Mouse (Mus musculus) bone marrow, adult 2 months (tissue): ENCODE measurements around the gene Mustn1.

Source experiments
- CTCF ChIP-seq: fragments of 200-500 bp; IDR thresholded peaks from 2 replicates; pipeline ENCODE4 v1.5.1; 2011; ENCODE audit warnings: low read length, control low read depth; ENCODE audit not compliant: control insufficient read depth, insufficient read depth
- POLR2A ChIP-seq: fragments of 200-500 bp; IDR thresholded peaks from 2 replicates; pipeline ENCODE4 v1.6.1; 2011; ENCODE audit warnings: low read depth, mild to moderate bottlenecking, control low read depth, low read length, borderline replicate concordance; ENCODE audit not compliant: control insufficient read depth

GRCm38 (mm10) chr14:30925492-30925891 is 46.5 kb downstream of the Mustn1 start:
- TF ChIP-seq CTCF, result no peak
- no peak for TF ChIP-seq POLR2A
